Mouse (Mus musculus) testis, adult 2 months (tissue): ENCODE measurements at regions not wholly inside any gene's neighbourhood (a gene's known extent, or its start where the extent isn't known, plus 50 kb on each side); places are given as distances from the start of the nearest gene placed in this dataset.

Source experiments
- H3K27ac ChIP-seq: fragments of 200-500 bp; 2 replicates; pipeline ENCODE4 v1.5.1; 2012; ENCODE audit warnings: low read depth, low read length; ENCODE audit not compliant: control insufficient read depth, insufficient read depth
- H3K27me3 ChIP-seq: fragments of 200-500 bp; 2 replicates; pipeline ENCODE4 v1.6.1; 2012; ENCODE audit warnings: mild to moderate bottlenecking, low read length, moderate library complexity; ENCODE audit not compliant: control insufficient read depth, insufficient read depth
- H3K36me3 ChIP-seq: fragments of 200-500 bp; 2 replicates; pipeline ENCODE4 v1.6.1; 2012; ENCODE audit warnings: mild to moderate bottlenecking, low read length; ENCODE audit not compliant: control insufficient read depth, insufficient read depth
- H3K4me1 ChIP-seq: fragments of 200-500 bp; 2 replicates; pipeline ENCODE4 v1.6.1; 2012; ENCODE audit warnings: low read length; ENCODE audit not compliant: control insufficient read depth, insufficient read depth
- H3K4me3 ChIP-seq: fragments of 200-500 bp; 2 replicates; pipeline ENCODE4 v1.5.1; 2012; ENCODE audit warnings: low read depth, mild to moderate bottlenecking, low read length, moderate library complexity, mixed read lengths; ENCODE audit not compliant: control insufficient read depth
- CTCF ChIP-seq: fragments of 200-500 bp; IDR thresholded peaks from 2 replicates; pipeline ENCODE4 v1.5.1; 2012; ENCODE audit warnings: low read depth, mild to moderate bottlenecking, inconsistent platforms, low read length, moderate library complexity; ENCODE audit not compliant: control insufficient read depth, insufficient read depth, insufficient replicate concordance
- POLR2A ChIP-seq: fragments of 200-500 bp; IDR thresholded peaks from 2 replicates; pipeline ENCODE4 v1.6.1; 2012; ENCODE audit warnings: low read depth, mild to moderate bottlenecking, inconsistent platforms, low read length, moderate library complexity; ENCODE audit not compliant: control insufficient read depth

DNA sequence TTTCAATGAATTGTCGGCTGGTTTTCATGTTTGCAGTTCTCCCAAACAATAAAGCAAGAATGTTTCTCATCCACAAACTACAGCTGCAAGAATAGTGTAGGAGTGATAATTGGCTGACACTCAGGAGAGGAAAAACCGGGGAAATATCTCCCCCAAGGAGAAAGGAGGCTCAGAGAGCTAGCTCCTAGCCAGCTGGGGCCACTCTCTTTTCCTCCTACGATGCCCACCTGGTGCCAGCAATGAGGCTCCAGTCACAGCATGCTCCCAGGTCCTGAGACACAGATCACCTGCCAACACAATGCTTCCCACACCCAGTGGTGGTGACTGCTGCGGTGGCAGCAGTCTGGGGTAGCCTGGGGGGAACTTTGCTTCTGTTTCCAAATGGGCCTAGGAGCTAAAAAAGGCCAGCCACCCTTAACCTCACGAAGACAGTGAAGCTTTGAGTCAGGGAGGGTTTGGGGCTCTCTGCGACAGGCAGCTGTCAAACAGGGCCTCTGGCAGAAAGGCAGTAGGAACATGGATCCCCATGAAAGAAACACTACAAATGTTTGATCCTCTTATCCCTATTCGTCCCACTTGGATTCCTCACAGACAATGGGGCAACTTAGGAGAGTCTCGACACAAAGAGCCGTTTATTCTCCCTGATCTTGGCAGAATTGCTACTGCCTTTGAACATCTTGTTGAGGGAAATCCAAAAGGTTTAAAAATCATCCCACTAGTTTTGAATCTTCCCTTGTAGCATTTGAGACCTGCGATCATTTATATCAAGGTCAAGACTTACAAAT, 527.8 kb downstream of the Efnb2 start:
- Histone ChIP-seq H3K36me3 (no peaks in the 10 kb centered on the region), H3K4me1 (no peaks in the 10 kb centered on the region), H3K27me3 (no peaks in the 10 kb centered on the region), H3K27ac (no peak overlapping the region), H3K4me3 (no peak overlapping the region)
- no peak for TF ChIP-seq CTCF
- no peak for TF ChIP-seq POLR2A

DNA sequence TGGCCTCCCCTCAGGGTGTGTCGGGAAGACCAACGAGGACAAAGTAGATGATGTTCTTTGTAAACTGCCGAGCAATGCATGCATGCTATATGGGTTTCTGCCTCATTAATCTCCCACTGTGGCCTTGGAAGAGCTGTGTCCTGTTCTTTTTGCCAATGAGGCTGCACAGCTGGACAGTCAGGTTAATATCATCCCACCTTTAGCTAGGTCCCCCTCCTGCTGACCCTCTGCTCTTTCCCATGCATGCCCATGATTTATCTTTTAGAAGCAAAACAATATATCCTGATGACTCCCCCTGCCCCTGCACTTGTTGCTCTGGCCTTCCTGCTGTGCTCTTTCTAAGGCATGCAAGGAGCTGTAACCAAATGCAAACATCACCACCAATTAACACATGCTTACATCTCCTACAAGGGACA, 529.1 kb downstream of the Efnb2 start:
- TF ChIP-seq POLR2A (no peak), CTCF (no peak)
- H3K4me3 ChIP-seq, result no peak overlapping the region
- no peak overlapping the region for H3K27ac ChIP-seq

GRCm38 (mm10) chr8:8130806-8131205, 530.2 kb downstream of the Efnb2 start:
- Histone ChIP-seq H3K36me3 (no peaks in the 10 kb centered on the region), H3K4me3 (no peak overlapping the region), H3K27ac (no peak overlapping the region), H3K4me1 (no peaks in the 10 kb centered on the region), H3K27me3 (no peaks in the 10 kb centered on the region)
- no peak for TF ChIP-seq POLR2A
- no peak for TF ChIP-seq CTCF

More for the DNA sequence above, 529.1 kb downstream of the Efnb2 start:
- no peaks in the 10 kb centered on the region for H3K27me3 ChIP-seq
- H3K4me1 ChIP-seq, result no peaks in the 10 kb centered on the region
- no peaks in the 10 kb centered on the region for H3K36me3 ChIP-seq

DNA sequence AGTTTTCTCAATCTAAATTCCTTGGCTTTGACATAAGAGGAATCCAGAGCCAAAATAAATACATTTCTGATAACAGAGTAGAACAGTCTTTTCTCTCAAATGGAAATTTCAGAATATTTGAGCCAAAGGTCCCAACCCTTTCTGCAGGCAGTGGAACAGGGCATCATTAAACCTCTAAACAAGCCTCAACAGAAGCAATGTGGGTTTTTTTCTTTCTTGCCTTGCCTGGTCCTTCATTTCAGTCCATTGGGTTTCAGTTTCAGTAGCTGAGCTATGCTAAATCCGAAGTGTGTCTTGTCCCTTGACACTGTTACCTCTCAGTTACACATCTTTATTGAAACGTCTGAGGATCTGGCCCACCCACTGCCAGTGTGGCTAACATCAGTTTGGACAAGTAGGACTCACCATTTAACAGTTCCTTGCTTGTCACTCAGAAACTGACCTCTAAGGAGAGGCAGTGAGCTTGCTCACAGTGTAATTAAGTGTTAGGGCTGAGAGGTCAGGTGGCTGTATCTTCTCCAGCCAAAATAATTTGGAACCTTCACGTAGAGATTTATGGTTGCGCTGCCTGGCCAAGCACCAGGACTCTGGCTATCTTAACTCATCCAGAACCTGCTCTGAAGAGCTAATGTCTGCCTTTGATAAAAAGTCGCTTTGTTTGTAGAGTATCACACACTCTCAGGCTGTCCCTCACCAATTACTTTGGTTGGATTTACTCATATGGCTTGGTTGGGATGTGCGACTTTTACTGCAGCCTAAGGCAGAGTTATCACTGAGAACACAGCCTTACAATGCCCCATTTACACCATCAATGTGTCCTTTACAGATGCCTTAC, 545.2 kb downstream of the Efnb2 start:
- TF ChIP-seq CTCF, result no peak
- no peak for TF ChIP-seq POLR2A
- no peaks in the 10 kb centered on the region for H3K4me1 ChIP-seq
- H3K27me3 ChIP-seq, result no peaks in the 10 kb centered on the region
- no peak overlapping the region for H3K4me3 ChIP-seq
- no peak overlapping the region for H3K27ac ChIP-seq
- H3K36me3 ChIP-seq, result no peaks in the 10 kb centered on the region

GRCm38 (mm10) chr8:8114604-8115003, 546.4 kb downstream of the Efnb2 start:
- Histone ChIP-seq H3K4me1 (no peaks in the 10 kb centered on the region), H3K27me3 (no peaks in the 10 kb centered on the region), H3K36me3 (no peaks in the 10 kb centered on the region), H3K27ac (no peak overlapping the region), H3K4me3 (no peak overlapping the region)
- TF ChIP-seq POLR2A (no peak), CTCF (no peak)

DNA sequence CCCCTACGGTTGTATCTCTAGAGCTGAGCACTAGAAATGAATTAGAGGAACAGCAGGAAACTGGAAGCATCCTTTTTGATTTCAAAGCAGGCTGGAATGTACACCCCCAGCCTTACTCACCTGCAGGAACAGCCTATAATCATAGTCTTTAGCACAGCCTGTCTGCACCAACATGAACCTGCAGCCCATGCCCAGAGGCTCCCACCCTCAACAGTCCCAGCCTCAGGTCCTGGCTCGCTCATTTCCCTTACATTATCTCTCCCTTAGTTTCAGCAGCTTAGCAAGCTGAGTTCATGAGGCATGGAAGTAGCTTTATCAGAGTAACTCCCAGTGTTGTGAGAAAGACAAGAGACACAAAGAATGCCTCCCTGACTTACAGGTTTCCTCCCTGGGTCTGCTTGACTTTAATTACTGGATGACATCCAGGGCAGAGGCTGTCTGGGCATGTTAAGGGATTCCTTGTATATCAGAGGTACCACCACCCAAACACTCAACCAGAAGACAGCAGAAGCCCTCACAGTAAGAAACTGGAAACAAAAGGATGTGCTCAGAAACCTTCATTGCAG, 551.2 kb downstream of the Efnb2 start:
- no peaks in the 10 kb centered on the region for H3K4me1 ChIP-seq
- no peak overlapping the region for H3K27ac ChIP-seq
- TF ChIP-seq POLR2A, result no peak
- no peak for TF ChIP-seq CTCF
- H3K4me3 ChIP-seq, result no peak overlapping the region
- H3K36me3 ChIP-seq, result no peaks in the 10 kb centered on the region
- no peaks in the 10 kb centered on the region for H3K27me3 ChIP-seq

DNA sequence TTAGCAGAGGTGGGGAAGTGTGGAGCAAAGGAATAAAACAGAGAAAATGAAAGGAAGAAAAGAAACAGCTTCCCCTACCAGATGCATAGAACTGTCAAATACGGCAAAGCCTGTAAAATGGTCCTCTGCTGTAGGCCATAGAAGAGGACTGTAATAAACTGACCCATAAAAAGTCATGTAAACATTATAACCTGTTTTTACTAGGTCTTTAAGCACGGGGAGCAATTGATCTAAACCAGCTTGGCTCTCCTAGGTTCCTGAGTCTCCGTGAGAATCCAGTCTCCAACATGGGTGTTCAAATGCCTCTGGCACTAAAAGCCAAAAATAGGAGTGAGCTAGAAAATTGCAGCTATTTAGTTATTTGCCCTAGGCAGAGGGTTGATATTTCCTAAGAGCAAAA, 557.5 kb downstream of the Efnb2 start:
- H3K27ac ChIP-seq, result no peak overlapping the region
- TF ChIP-seq CTCF (no peak), POLR2A (no peak)
- no peaks in the 10 kb centered on the region for H3K36me3 ChIP-seq
- no peak overlapping the region for H3K4me3 ChIP-seq
- H3K27me3 ChIP-seq, result no peaks in the 10 kb centered on the region
- H3K4me1 ChIP-seq, result no peaks in the 10 kb centered on the region
